Mouse (Mus musculus): ENCODE data around the gene Ifrd1. TPM values are rescaled to one million over a fixed set of nuclear protein-coding genes. Genes with fewer than 3 reads are reported as not detected.
A peak's percentile ranks its signal among the peaks of the same experiment; 100 is the strongest.

Gene Ifrd1
- total RNA-seq, 2 experiments from 2014 or later = 110 to 126 TPM

- DNase-seq = no peak
- intact Hi-C loops (cut with DNase I) = no loop called here
These were observed 3.4 kb downstream of the Ifrd1 start for GRCm38 (mm10) chr12:40244926-40245325.

GRCm38 (mm10) chr12:40243821-40244221 is 4.5 kb downstream of the Ifrd1 start:
- intact Hi-C loops (cut with DNase I) = no loop called here
- peak; percentile 72 to 75 for DNase-seq

- intact Hi-C loops (cut with DNase I) = no loop called here
- no peak for DNase-seq
These were observed 5.1 kb downstream of the Ifrd1 start for GRCm38 (mm10) chr12:40243241-40243640.

GRCm38 (mm10) chr12:40239161-40239560 is 9.1 kb downstream of the Ifrd1 start:
- intact Hi-C loops (cut with DNase I) = no loop called here

GRCm38 (mm10) chr12:40232231-40232630 is 16.1 kb downstream of the Ifrd1 start:
- intact Hi-C loops (cut with DNase I) = no loop called here
- DNase-seq = no peak

More at GRCm38 (mm10) chr12:40239161-40239560, 9.1 kb downstream of the Ifrd1 start:
- DNase-seq = no peak

- no peak for DNase-seq
- intact Hi-C loops (cut with DNase I) = no loop called here
These were observed 16.7 kb downstream of the Ifrd1 start for GRCm38 (mm10) chr12:40231632-40232031.

GRCm38 (mm10) chr12:40224171-40224880 is 24.0 kb downstream of the Ifrd1 start:
- intact Hi-C loops (cut with DNase I) = no loop called here
- DNase-seq = no peak

GRCm38 (mm10) chr12:40223676-40224075 is 24.6 kb downstream of the Ifrd1 start:
- no peak for DNase-seq
- intact Hi-C loops (cut with DNase I) = loop anchor here (2.0 kb wide), 1 partner anchor 25 kb away; the partner anchor contains the start of gene Ifrd1

GRCm38 (mm10) chr12:40223082-40223619 is 25.2 kb downstream of the Ifrd1 start:
- DNase-seq = peak; percentile 98 to 99
- intact Hi-C loops (cut with DNase I) = loop anchor here (2.0 kb wide), 1 partner anchor 26 kb away; the partner anchor contains the start of gene Ifrd1

GRCm38 (mm10) chr12:40222251-40223081 is 25.8 kb downstream of the Ifrd1 start:
- intact Hi-C loops (cut with DNase I) = loop anchor here (2.0 kb wide), 1 partner anchor 26 kb away; the partner anchor contains the start of gene Ifrd1
- peak; percentile 96 to 98 for DNase-seq

- intact Hi-C loops (cut with DNase I) = loop anchor here (2.0 kb wide), 1 partner anchor 27 kb away; the partner anchor contains the start of gene Ifrd1
- DNase-seq = no peak
These were observed 26.7 kb downstream of the Ifrd1 start for GRCm38 (mm10) chr12:40221611-40222010.

GRCm38 (mm10) chr12:40220896-40221295 is 27.4 kb downstream of the Ifrd1 start:
- intact Hi-C loops (cut with DNase I) = no loop called here
- DNase-seq = no peak

GRCm38 (mm10) chr12:40220001-40220570 is 28.2 kb downstream of the Ifrd1 start:
- intact Hi-C loops (cut with DNase I) = no loop called here
- DNase-seq = peak; percentile 57 to 66

GRCm38 (mm10) chr12:40218430-40218945 is 29.8 kb downstream of the Ifrd1 start:
- intact Hi-C loops (cut with DNase I) = no loop called here
- DNase-seq = no peak

GRCm38 (mm10) chr12:40217776-40218175 is 30.5 kb downstream of the Ifrd1 start:
- intact Hi-C loops (cut with DNase I) = no loop called here

GRCm38 (mm10) chr12:40214888-40215876 is 33.1 kb downstream of the Ifrd1 start:
- intact Hi-C loops (cut with DNase I) = no loop called here
- no peak for DNase-seq

More at GRCm38 (mm10) chr12:40217776-40218175, 30.5 kb downstream of the Ifrd1 start:
- no peak for DNase-seq

GRCm38 (mm10) chr12:40209049-40209448 is 39.3 kb downstream of the Ifrd1 start:
- DNase-seq = no peak
- intact Hi-C loops (cut with DNase I) = no loop called here

GRCm38 (mm10) chr12:40207909-40208308 is 40.4 kb downstream of the Ifrd1 start:
- intact Hi-C loops (cut with DNase I) = no loop called here
- no peak for DNase-seq

Measured in heart, postnatal 10 days (tissue).